Mouse (Mus musculus): ENCODE data around the gene 4933415A04Rik.

Gene 4933415A04Rik

GRCm38 (mm10) chr11:43586324-43587090 lies at the start of gene 4933415A04Rik:
TSS of gene 4933415A04Rik (plus strand) at chr11:43587040.
- peak; percentile 32 for DNase-seq (ENCODE audit: low spot score)

- DNase-seq (ENCODE audit: low spot score) = no peak
Observed at GRCm38 (mm10) chr11:43537074-43537473, 49.8 kb upstream of the 4933415A04Rik start.

- no peak for DNase-seq (ENCODE audit: low spot score)
Observed at GRCm38 (mm10) chr11:43539863-43540262, 47.0 kb upstream of the 4933415A04Rik start.

- DNase-seq (ENCODE audit: low spot score) = no peak
Observed at GRCm38 (mm10) chr11:43543711-43544466, 43.0 kb upstream of the 4933415A04Rik start.

GRCm38 (mm10) chr11:43544819-43545218 lies 42.0 kb upstream of the 4933415A04Rik start:
- no peak for DNase-seq (ENCODE audit: low spot score)

GRCm38 (mm10) chr11:43545873-43546475 lies 40.9 kb upstream of the 4933415A04Rik start:
- no peak for DNase-seq (ENCODE audit: low spot score)

GRCm38 (mm10) chr11:43546678-43547077 lies 40.2 kb upstream of the 4933415A04Rik start:
- DNase-seq (ENCODE audit: low spot score) = no peak

GRCm38 (mm10) chr11:43548148-43548547 lies 38.7 kb upstream of the 4933415A04Rik start:
- DNase-seq (ENCODE audit: low spot score) = no peak

- DNase-seq (ENCODE audit: low spot score) = no peak
Observed at GRCm38 (mm10) chr11:43548657-43549435, 38.0 kb upstream of the 4933415A04Rik start.

- no peak for DNase-seq (ENCODE audit: low spot score)
Observed at GRCm38 (mm10) chr11:43549701-43550100, 37.1 kb upstream of the 4933415A04Rik start.

- DNase-seq (ENCODE audit: low spot score) = no peak
Observed at GRCm38 (mm10) chr11:43551756-43552155, 35.1 kb upstream of the 4933415A04Rik start.

GRCm38 (mm10) chr11:43552675-43553074 lies 34.2 kb upstream of the 4933415A04Rik start:
- no peak for DNase-seq (ENCODE audit: low spot score)

GRCm38 (mm10) chr11:43556538-43556937 lies 30.3 kb upstream of the 4933415A04Rik start:
- no peak for DNase-seq (ENCODE audit: low spot score)

GRCm38 (mm10) chr11:43559515-43560292 lies 27.1 kb upstream of the 4933415A04Rik start:
- no peak for DNase-seq (ENCODE audit: low spot score)

- DNase-seq (ENCODE audit: low spot score) = no peak
Observed at GRCm38 (mm10) chr11:43563654-43564244, 23.1 kb upstream of the 4933415A04Rik start.

- DNase-seq (ENCODE audit: low spot score) = no peak
Observed at GRCm38 (mm10) chr11:43565414-43565813, 21.4 kb upstream of the 4933415A04Rik start.

GRCm38 (mm10) chr11:43565852-43566251 lies 21.0 kb upstream of the 4933415A04Rik start:
- DNase-seq (ENCODE audit: low spot score) = no peak

- DNase-seq (ENCODE audit: low spot score) = no peak
Observed at GRCm38 (mm10) chr11:43566696-43567095, 20.1 kb upstream of the 4933415A04Rik start.

GRCm38 (mm10) chr11:43568263-43568662 lies 18.6 kb upstream of the 4933415A04Rik start:
- DNase-seq (ENCODE audit: low spot score) = peak; percentile 29

- no peak for DNase-seq (ENCODE audit: low spot score)
Observed at GRCm38 (mm10) chr11:43569188-43569587, 17.7 kb upstream of the 4933415A04Rik start.

- DNase-seq (ENCODE audit: low spot score) = no peak
Observed at GRCm38 (mm10) chr11:43569595-43569994, 17.2 kb upstream of the 4933415A04Rik start.

All from c-Kit-positive CD71-positive TER-119-positive erythroid progenitor cells, embryonic 14.5 days (primary cell).